Mouse (Mus musculus): ENCODE measurements at regions not wholly inside any gene's neighbourhood (a gene's known extent, or its start where the extent isn't known, plus 50 kb on each side); places are given as distances from the start of the nearest gene placed in this dataset.

GRCm38 (mm10) chr11:114218732-114219506 is 152.1 kb upstream of the Sdk2 start:
- peak; percentile 13 for DNase-seq (ENCODE audit: low spot score)

GRCm38 (mm10) chr11:114217245-114217757 is 150.5 kb upstream of the Sdk2 start:
- DNase-seq (ENCODE audit: low spot score), result no peak

DNA sequence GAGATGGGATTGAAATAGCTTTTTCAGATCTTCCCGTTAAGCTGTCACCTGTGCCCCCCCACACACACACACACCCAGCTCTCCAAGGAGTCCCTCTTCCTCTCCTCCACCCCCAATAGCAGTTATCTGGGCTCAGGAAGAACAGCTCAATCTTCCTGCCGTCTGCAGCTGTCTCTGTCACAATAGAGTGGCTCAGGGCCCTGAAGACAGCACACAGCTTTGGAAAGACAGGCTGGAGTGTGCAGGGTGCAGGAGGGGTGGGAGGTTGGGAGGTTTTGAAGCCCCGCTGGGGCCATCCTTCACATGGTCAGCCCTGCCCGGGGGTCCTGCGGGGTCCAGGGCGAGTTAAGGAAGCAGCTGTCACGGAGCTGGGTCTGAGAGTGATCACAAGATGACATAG is 149.6 kb upstream of the Sdk2 start:
- DNase-seq (ENCODE audit: low spot score), result no peak

DNA sequence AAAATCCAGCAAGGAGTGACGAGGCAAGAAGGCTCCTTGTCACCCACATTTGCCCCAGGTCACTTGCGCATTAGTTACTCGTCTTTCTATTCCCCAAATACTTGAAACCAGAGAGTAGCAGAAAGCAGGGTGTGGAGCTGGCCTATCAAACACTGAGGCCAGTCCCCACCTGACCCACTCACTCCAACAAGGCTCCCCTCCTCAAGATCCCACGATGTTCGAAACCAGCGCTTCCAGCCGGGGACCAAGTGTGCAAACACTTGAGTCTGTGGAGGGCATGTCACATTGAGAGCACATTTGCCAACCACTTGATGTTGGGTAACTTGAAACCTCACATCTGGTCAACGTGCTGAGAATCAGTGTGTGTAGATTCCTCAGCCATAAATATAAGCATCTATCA is 148.4 kb upstream of the Sdk2 start:
- DNase-seq (ENCODE audit: low spot score), result no peak

GRCm38 (mm10) chr11:114212136-114212535 is 145.3 kb upstream of the Sdk2 start:
- no peak for DNase-seq (ENCODE audit: low spot score)

- peak; percentile 28 for DNase-seq (ENCODE audit: low spot score)
Observed at GRCm38 (mm10) chr11:114205192-114205591, 138.3 kb upstream of the Sdk2 start.

- DNase-seq (ENCODE audit: low spot score), result no peak
Observed at GRCm38 (mm10) chr11:114203416-114203815, 136.6 kb upstream of the Sdk2 start.

GRCm38 (mm10) chr11:114202486-114202885 is 135.6 kb upstream of the Sdk2 start:
- DNase-seq (ENCODE audit: low spot score), result no peak

- no peak for DNase-seq (ENCODE audit: low spot score)
Observed at GRCm38 (mm10) chr11:114199081-114199586, 132.3 kb upstream of the Sdk2 start.

GRCm38 (mm10) chr11:114198317-114199032 is 131.6 kb upstream of the Sdk2 start:
- DNase-seq (ENCODE audit: low spot score), result peak; percentile 95

GRCm38 (mm10) chr11:114195291-114195690 is 128.4 kb upstream of the Sdk2 start:
- no peak for DNase-seq (ENCODE audit: low spot score)

- no peak for DNase-seq (ENCODE audit: low spot score)
Observed at GRCm38 (mm10) chr11:114194055-114194706, 127.3 kb upstream of the Sdk2 start.

DNA sequence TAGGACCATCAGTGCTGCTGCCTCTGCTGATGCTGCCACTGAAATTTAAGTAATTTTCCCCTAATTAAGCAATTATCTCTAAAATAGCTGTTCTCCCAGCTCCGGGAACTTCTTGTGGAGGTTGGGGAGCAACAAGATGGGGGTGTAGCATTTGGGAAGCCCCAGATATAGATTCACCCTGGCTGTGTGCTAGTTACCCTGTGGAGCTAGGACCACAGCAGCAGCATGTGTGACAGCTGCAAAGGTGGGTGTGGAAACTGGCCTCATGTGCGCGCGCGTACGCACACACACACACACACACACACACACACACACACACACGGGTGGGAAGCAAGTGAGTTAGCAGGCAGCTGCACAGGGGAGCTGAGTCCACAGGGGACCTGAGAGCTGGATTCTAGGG is 126.2 kb upstream of the Sdk2 start:
- no peak for DNase-seq (ENCODE audit: low spot score)

DNA sequence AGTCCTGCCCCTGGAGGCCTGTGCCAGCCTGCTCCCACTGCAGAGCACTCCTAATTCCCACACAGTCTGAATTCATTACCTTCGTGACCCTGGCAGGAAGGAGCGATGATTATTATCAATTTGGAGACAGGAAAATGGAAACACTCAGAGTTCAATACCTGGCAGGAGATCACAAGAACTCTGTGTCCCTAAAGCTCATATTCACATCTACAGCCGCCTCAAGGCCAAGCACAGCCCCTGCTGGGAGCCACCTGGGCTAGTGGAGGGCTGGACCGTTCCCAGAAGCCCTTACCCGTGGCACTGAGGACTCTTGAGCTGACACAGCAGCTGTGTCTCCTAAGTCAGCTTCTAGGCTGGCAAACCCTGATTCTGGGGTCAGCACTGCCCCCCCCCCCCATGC is 124.8 kb upstream of the Sdk2 start:
- no peak for DNase-seq (ENCODE audit: low spot score)

- no peak for DNase-seq (ENCODE audit: low spot score)
Observed at GRCm38 (mm10) chr11:114184970-114185882, 118.4 kb upstream of the Sdk2 start.

- no peak for DNase-seq (ENCODE audit: low spot score)
Observed at GRCm38 (mm10) chr11:114184431-114184830, 117.6 kb upstream of the Sdk2 start.

DNA sequence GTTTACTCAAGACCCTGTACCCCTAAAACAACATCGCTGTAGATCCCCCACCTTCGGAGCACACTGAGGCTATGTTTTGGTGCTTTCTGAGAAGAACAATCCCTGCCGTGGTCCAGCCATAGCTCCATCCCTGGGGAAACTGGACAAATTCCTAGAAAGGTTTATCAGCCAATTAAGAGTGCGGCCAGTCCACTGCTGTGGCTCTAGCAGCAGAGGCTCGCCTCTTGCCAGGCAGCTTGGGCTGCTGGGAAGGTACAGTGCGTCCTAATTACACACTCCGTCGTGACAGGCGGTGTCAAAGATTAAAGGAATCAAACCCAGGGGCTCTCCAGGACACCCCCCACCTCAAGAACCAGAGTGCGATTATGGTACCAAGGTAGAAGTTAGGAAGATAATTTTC is 116.4 kb upstream of the Sdk2 start:
- no peak for DNase-seq (ENCODE audit: low spot score)

DNA sequence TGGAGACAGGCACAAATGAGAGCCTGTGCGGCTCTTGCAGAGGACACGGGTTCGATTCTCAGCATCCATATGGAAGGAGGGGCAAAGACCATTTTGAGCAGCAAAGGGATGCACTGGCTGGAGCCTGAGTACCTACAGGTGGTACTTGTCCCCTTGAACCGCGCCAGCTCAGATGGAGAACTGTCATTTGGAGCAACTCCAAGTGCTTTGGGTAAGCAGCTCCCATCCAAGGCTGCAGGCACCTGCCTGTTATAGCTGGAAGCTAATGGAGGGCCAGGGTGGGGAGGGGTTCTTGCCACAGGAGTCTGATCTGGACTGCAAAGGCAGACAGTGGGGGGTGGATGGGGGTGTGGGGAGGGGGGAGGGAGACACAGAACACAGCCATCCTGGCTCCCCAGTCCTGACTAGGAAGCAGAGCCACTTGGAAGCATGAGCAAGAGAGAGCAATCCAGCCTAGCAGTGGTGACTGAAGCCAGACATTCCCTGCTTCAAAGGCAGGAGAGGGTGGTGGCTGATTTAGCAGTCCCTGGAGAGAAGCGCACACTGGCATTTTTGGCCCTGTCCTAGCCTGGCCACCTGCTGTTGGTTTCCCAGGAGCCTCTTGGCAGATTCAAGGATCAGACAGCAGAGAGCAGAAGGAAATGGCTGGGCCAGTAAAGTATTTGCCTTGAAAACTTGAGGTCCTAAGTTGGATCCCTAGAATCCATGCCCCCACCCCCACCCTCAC is 112.1 kb upstream of the Sdk2 start:
- peak; percentile 10 for DNase-seq (ENCODE audit: low spot score)

DNA sequence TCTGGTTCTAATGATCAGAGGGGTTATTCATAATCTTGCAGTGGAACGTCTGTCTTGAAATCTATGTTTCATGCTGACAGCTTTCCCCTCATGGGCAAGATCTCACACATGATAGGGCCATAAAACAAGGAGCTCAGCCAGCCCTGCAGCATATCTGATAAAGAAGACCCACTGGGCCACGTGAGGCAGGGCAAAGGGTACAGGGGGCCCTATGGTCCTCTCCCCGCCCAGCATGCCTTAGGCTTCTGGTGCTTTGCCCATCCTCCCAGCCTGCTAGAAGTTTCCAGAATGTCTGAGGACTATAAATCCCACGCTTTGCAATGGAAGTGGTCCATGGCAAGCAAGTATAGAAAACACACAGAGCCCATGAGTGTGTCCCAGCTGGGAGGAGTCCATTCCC is 110.9 kb upstream of the Sdk2 start:
- DNase-seq (ENCODE audit: low spot score), result no peak

- DNase-seq (ENCODE audit: low spot score), result no peak
Observed at GRCm38 (mm10) chr11:114177281-114177680, 110.4 kb upstream of the Sdk2 start.

All from gastrocnemius, adult 18-20 months (tissue).